Mouse (Mus musculus) layer of hippocampus, adult 6 months (tissue): ENCODE measurements around the gene Olfr156. TPM values are rescaled to one million over a fixed set of nuclear protein-coding genes. Genes with fewer than 3 reads are reported as not detected.

ENCODE experiments used
- long read RNA-seq, 2 experiments: library from polyadenylated mRNA; unstranded; transcript quantifications; one replicate each; pipeline ENCODE4 v2.0.0; 2019 to 2020
- polyA plus RNA-seq: library from polyadenylated mRNA; unstranded; fragments of <200 nt; fragmentation: Nextera tagmentation; gene quantifications from 2 replicates; pipeline ENCODE4 v1.2.3, GENCODE M21; 2021

The Olfr156 gene
- polyA plus RNA-seq = not detected in 2 replicates
- long read RNA-seq, experiment 1 = 0 reads
- long read RNA-seq, experiment 2 = 0 reads

DNA sequence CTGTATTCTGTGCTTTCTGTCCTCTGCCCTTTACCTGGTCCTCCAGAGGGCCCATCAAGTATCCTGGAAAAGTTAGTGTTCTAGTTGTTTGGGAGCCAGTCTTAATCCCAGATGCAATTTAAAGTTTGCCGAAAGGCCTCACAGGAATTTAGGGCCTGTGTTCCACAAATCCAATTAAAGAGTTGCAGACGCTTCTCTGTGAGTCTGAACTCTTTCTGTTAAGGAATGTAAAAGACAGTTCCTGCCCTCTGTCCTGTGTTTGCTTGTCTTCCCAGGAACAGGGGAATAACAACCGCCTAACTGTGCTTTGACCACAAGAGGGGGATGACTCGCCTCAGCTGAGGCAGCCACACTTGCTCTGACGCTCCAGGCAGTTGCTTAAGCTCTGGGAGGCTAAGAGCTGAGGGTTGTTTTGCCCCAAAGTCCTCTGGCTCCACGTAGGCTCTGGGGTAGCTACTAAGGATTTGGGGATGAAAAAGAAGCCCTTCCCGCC is at the start of gene Olfr156:
Olfr156 (minus strand) TSS at position 51 of the 493 bp plus-strand sequence.

DNA sequence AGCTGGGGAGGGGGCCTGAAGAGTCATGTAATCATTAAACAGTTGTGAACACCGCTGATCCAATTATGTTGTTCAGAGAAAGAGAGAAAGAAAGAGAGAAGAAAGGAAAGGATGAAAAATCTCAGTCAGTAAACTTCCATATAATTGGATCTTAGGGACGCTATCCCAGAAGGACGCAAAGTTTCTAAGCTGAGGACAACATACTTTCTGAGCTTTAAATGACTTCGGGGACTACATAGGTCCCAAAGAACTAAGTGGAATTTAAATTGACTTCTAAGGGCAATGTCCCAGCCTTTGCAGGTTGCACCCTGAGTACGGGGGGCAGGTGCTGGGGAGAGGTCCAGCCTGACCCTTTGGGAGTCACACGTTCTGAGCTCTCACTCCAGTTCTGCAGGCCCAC is 27.6 kb upstream of the Olfr156 start, which contains the start of gene Olfr155:
Olfr155 (plus strand) TSS at position 301 of the 400 bp plus-strand sequence.

DNA sequence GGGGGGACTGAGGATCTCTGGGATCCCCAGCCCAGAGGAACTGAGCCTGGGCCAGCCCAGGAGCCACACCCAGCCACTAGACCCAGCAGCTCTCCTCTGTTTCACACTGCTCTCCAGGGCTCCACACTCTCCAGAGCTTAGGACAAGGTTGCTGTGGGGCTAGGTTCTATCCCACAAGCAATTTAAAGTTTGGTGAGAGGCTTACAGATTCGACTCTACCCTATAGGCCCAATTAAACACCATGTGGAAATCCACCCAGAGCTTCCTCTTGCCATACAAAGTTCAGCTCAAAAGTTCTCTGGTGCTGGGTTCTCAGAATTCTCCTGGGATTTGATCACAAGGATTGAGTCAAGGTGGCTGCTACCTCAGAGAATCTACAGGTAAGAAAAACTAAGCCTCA is 16.4 kb upstream of the Olfr156 start, which contains the start of gene Olfr157:
Olfr157 (minus strand) TSS at position 101 of the 400 bp plus-strand sequence.

DNA sequence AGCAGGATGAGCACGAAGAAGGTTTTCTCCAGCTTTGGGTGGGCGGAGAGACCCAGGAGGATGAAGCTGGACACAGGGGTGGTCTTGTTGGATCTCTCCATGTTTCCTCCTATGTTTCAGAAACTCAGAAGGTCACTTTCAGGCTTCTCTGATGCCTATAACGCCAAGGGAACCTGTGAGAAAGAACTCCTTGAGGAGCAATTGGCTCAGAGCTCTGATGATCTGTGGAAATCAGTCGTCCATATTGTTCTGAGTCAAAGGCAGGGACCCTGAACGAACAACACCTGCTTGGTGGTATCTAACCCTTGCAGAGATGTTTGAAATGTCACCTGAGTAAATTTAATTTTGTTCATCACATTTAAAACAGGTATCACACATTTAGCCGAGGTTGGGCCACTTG is 52.8 kb downstream of the Olfr156 start, which contains the start of gene Olfr159:
Olfr159 (minus strand) TSS at position 101 of the 400 bp plus-strand sequence.

Other genes starting within 250 kb of the Olfr156 start
- gene Rgp1, start 245.2 kb downstream of the Olfr156 start, polyA plus RNA-seq = 25.7 and 34.6 TPM in 2 replicates
- 22.4 and 27.0 TPM in 2 replicates for gene Gba2, start 245.0 kb downstream of the Olfr156 start, polyA plus RNA-seq
- gene Msmp, start 239.4 kb downstream of the Olfr156 start, polyA plus RNA-seq = 0.24 TPM in 1 of 2 replicates, not detected in the other
- gene Npr2, start 192.0 kb downstream of the Olfr156 start, polyA plus RNA-seq = 5.0 and 6.5 TPM in 2 replicates
- gene Spag8, start 170.3 kb downstream of the Olfr156 start, polyA plus RNA-seq = 3.8 and 4.6 TPM in 2 replicates
- gene Hint2, start 167.4 kb downstream of the Olfr156 start, polyA plus RNA-seq = 161 and 201 TPM in 2 replicates
- gene Tmem8b, start 154.9 kb downstream of the Olfr156 start, polyA plus RNA-seq = 7.0 and 7.9 TPM in 2 replicates
- 1.2 TPM in 2 replicates for gene Fam221b, start 154.8 kb downstream of the Olfr156 start, polyA plus RNA-seq
- not detected in 2 replicates for gene Olfr70, start 123.1 kb downstream of the Olfr156 start, polyA plus RNA-seq
- gene Olfr71, start 113.6 kb downstream of the Olfr156 start, polyA plus RNA-seq = not detected in 2 replicates
- 0.69 and 0.87 TPM in 2 replicates for gene Hrct1, start 96.7 kb downstream of the Olfr156 start, polyA plus RNA-seq
- gene Spaar, start 93.9 kb downstream of the Olfr156 start, polyA plus RNA-seq = 0.21 and 0.24 TPM in 2 replicates
- gene Olfr159, start 52.9 kb downstream of the Olfr156 start, polyA plus RNA-seq = not detected in 2 replicates
- not detected in 2 replicates for gene Olfr157, start 16.3 kb upstream of the Olfr156 start, polyA plus RNA-seq
- not detected in 2 replicates for gene Olfr155, start 27.7 kb upstream of the Olfr156 start, polyA plus RNA-seq
- gene Reck, start 51.6 kb upstream of the Olfr156 start, polyA plus RNA-seq = 1.6 and 2.4 TPM in 2 replicates
- gene Glipr2, start 133.5 kb upstream of the Olfr156 start, polyA plus RNA-seq = 4.2 and 4.6 TPM in 2 replicates
- not detected in 2 replicates for gene Ccin, start 159.6 kb upstream of the Olfr156 start, polyA plus RNA-seq
- gene Clta, start 180.6 kb upstream of the Olfr156 start, polyA plus RNA-seq = 506 and 562 TPM in 2 replicates